Mouse (Mus musculus) brain, embryonic 14.5 days (tissue): ENCODE results near the gene Zfp429.

Experiments
- CTCF ChIP-seq: fragments of 200-500 bp; IDR thresholded peaks from 2 replicates; pipeline ENCODE4 v1.5.1; 2012; ENCODE audit warnings: inconsistent platforms, mild to moderate bottlenecking, moderate library complexity, borderline replicate concordance; ENCODE audit not compliant: insufficient read depth, insufficient read length; ENCODE audit errors: extremely low read depth
- POLR2A ChIP-seq: fragments of 200-500 bp; IDR thresholded peaks from 2 replicates; pipeline ENCODE4 v1.6.1; 2012; ENCODE audit warnings: mild to moderate bottlenecking, inconsistent platforms, borderline replicate concordance; ENCODE audit not compliant: poor library complexity, insufficient read depth, insufficient read length, severe bottlenecking; ENCODE audit errors: extremely low read depth

DNA sequence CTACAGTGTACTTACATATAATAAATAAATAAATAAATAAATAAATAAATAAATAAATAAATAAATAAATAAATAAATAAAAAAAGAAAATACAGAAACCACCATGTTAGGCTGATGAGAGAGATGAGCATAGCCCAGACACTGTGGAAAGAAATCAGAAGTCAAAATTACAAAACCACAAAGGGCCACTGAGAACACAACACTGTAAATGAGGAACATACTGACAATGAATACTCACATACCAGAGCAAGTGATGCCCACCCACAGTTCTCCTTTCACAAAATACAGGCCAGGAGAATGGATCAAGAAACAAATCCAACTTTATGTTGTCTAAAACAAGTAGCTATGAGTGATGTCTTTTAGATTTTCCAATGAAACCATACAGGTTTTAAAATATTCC is 47.8 kb downstream of the Zfp429 start:
- no peak for TF ChIP-seq CTCF
- no peak for TF ChIP-seq POLR2A
